Mouse (Mus musculus): Measurements from ENCODE around the gene Gm49321.

Gene Gm49321

DNA sequence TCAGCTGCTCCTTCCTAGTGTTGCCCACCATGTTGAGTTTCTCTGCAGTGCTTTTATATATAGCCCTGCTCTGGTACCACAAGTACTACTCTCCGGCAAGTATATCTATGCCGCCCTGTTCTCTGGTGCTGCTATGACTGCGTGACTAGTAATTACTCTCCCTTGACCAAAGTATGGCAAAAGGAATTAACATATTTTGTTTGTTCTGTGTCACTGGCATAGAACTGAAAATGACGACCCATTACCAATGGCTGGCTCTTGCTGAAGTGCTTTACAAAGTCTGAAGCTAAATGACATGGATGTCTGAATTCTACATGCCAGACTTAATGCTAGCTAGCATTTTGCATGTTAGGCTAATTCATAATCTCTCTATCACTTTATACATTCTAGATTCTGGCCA, 11.0 kb downstream of the Gm49321 start:
- no peak for DNase-seq (ENCODE audit: low spot score in 2 of 2)

DNA sequence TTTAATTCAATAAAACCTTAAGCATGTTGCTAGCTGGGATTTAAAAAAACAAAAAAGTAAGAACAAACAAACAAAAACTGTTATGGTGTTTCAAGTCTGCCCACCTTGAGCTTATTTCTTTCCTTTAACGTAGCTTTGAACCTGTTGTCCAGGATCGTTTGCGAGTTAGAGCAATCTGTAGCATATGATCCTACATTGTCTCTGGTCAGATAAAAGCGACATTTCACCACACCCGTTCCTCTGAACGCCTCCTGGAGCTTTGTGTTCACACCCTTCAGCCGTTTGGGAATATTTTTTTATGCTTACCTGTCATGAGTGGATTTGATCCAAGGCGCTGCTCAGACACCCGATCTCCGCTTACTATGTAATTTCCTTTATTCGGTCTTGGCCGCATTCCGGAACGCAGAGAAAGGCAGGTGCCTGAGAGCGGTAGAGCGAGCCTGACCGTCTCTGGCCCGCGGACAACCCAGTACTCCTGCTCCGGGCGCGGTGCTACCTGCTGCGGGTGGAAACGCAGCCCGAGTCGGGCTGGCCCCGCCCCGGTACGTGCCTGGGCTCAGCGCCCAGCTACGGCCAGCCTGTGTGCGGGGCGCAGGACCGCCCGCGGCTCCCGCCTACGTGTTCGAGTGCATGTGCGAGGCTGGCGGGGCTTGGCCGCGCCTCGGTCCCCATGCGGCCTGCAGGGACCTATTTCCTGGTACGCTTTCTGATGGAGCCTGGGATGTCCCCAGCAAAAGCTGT, 12.0 kb downstream of the Gm49321 start:
- peak; percentile 44 to 55 for DNase-seq (ENCODE audit: low spot score in 2 of 2)

DNA sequence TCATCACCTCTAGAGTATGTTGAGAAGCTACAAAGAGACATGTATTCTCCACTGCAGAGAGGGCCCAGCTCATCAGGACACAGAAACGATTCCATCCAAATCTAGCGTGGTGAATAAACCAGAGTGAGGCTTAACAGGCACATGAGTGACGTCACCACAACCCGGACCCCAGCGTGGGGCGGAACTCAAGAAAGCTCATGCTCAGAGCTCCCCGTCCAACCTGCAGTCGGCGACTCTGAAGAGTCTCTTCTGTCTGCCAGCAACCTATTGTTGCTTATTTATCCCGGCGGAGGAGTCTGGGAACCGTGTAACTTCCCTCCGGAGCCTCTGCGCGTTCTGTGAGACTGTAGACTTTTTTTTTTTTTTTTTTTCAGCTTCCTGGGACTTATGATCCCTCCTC, 15.4 kb downstream of the Gm49321 start:
- DNase-seq (ENCODE audit: low spot score in 2 of 2), result no peak

GRCm38 (mm10) chr12:73953420-73954186, 16.1 kb downstream of the Gm49321 start:
- no peak for DNase-seq (ENCODE audit: low spot score in 2 of 2)

DNA sequence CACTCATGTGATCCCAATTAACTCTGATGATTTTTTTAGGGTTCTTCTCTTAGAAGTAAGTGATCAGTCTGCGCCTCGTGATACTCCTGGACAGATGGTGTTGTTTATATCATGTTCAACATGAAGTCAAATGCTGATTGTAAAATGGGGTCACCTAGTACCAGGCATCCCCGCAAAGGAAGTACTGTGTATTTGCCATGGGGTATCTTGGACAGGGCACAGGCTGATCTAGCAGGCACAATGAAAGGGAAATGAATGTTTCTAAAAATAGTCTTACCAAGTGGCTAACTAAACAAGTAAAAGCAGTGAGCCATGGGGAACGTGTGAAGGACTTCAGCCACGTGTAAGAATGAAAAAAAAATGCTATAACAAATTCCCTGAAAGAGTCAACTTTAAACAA, 17.3 kb downstream of the Gm49321 start:
- DNase-seq (ENCODE audit: low spot score in 2 of 2), result no peak

- no peak for DNase-seq (ENCODE audit: low spot score in 2 of 2)
Observed at GRCm38 (mm10) chr12:73957676-73958075, 20.2 kb downstream of the Gm49321 start.

DNA sequence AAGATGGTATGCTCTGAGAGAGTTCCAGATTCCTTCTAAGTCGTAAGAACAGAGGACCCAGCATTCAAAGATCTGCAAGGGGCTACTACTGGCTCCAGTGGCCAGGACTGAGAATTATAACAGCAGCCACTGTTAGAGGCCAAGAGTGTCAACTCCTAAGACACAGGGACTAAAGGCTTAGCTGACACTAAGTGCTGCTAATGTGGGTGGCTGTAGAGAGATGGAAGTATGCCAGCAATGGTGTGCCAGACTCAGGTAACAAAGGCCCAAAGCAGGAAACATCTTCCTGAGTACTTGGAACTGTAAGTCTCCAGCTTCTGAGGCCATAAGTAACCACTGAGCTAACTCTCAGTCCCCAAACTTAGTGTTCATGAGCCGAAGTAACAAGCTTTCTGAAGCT, 21.4 kb downstream of the Gm49321 start:
- DNase-seq (ENCODE audit: low spot score in 2 of 2), result no peak

- peak; percentile 98 to 99 for DNase-seq (ENCODE audit: low spot score in 2 of 2)
Observed at GRCm38 (mm10) chr12:73964291-73965281, 27.1 kb downstream of the Gm49321 start, which contains the start of gene Snapc1. Gene Snapc1, plus strand, starts transcription at chr12:73964481.

DNA sequence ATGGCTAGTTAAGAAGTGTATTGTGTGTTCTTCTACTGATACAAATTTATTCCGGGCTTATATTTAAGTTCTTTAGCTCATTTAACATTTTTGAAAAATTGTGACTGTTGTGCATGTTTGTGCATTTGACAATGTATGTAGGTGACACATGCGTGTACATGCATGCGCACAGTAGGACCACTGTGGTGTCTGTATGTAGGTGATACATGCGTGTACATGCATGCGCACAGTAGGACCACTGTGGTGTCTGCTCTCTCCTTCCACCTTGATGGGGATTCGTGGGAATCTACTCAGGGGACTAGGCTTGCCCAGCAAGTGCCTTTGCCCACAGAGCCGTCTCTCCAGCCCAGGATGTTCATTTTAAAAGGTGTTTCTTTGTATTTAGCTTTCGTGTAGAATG, 31.7 kb downstream of the Gm49321 start:
- DNase-seq (ENCODE audit: low spot score in 2 of 2), result no peak

DNA sequence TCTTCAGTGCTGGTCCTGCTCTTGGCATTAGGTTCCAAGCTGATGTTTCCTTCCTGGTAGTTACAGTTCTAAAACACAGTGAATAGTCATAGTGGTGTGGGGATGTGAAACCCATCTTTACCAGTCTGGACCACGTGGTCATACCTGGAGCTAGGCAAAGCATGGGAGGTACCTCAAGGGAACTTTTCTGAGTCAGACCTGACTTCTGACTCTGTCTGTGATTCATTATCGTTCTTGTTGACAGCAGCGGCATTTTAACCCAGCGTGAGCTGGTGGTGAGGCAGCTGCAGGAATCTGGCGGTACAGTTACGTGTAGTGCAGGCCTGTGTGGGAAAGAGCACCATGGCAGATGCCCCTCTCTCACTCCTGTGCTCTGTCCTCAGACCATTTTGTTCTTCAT, 37.1 kb downstream of the Gm49321 start:
- DNase-seq (ENCODE audit: low spot score in 2 of 2), result no peak

DNA sequence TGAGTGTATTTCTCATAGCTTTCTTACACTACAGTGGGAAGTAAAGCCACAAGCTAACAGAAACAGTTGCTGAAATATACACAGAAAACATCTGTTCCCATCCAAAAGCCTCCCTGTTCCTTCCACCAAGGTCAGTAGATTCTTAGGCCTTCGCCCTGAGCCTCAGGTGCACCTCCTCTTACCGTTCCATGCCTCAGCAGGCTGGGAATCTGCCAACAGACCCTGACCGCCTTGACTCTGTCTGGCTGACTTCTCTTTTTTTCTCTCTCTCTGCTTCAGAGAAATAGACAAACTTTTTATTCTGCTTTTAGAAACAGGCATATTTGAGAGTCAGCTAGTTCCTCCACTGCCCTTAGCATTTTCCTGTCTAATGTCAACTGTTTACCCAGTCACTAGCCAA, 40.7 kb downstream of the Gm49321 start:
- DNase-seq (ENCODE audit: low spot score in 2 of 2), result no peak

GRCm38 (mm10) chr12:73979667-73980066, 42.2 kb downstream of the Gm49321 start:
- DNase-seq (ENCODE audit: low spot score in 2 of 2), result no peak

DNA sequence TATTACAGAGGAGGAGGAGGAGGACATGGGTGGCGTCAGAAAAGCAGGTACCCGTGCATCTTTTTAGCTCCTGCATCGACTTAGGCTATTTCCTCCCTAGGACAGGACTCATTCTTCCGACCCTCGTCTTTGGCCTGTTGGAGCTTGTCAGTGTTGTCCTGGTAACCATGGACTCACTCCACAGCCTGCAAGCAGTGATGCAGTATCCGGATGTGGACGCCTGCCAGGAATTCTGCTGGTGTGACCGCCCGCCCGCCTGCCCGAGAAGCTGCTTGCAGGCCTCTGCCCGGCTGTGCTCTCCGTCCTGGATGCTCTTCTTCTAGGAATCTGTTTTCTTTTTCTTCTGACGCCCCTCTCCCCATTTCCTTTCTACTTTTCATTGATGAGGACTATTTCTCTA, 45.1 kb downstream of the Gm49321 start:
- peak; percentile 83 to 86 for DNase-seq (ENCODE audit: low spot score in 2 of 2)

DNA sequence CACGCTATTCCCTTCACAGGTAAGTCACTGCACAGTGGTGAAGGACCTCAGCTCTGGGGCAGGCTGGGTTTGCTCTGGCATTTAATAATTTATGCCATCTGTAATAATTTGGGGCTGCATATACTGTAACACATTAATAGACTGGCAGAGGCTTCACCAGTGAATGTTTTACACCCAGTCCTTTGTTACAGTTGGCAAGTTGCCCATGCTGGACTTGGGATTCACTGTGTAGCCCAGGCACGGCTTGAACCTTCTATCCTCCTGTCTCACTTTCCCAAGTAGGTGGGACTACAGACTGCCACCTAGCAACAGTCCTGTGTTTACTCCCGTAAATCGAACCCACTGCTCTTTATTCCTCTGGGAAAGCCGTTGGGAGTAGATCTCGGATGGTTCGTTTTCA, 48.8 kb downstream of the Gm49321 start:
- no peak for DNase-seq (ENCODE audit: low spot score in 2 of 2)

DNA sequence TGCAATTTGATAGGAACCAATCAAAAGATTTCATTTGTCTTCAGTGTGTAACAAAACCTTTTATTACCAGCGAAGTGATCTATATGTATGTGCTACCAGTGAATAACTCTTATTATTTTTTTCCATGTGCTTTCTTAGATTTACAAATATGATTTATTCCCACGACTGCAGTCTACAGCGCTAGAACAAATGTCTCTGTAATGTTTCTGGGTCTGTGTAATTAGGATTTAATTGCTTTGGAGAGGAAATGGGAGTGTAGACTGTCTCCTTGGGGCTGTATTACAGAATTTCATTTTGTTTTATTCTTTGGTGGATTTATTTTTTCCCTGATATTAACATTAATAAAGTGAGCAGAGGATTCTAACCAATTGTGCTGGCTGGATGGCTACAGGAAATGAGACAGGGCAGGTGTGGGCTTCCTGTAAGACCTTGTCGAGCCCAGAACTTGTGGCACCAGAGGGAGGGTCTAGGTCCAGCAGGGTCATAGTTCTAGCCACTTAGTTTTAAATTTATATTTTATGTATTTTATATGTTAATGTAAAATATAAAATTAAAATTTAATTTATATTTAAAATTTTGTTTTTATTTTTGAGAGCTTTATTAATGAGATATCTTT, 51.0 kb downstream of the Gm49321 start:
- no peak for DNase-seq (ENCODE audit: low spot score in 2 of 2)

DNA sequence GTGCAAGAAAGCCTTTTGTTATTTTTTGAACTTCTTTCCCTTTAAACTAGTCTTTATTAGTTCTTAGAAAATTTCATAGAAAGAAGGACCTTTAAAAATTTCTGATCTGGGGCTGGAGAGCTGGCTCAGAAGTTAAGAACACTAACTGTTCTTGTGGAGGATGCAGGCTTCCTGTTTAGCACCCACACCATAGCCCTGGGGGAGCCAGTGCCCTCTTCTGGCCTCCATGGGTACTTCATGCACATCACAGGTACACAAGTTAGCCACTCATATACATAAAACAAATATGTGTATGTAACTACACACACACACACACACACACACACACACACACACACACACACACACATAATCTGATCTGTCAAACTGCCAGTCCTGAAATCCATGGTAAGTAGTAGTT, 52.1 kb downstream of the Gm49321 start:
- peak in 1 of 2 experiments; percentile 34 for DNase-seq (ENCODE audit: low spot score in 2 of 2)

GRCm38 (mm10) chr12:73996906-73997296, 59.4 kb downstream of the Gm49321 start:
- DNase-seq (ENCODE audit: low spot score in 2 of 2), result peak; percentile 48 to 62

DNA sequence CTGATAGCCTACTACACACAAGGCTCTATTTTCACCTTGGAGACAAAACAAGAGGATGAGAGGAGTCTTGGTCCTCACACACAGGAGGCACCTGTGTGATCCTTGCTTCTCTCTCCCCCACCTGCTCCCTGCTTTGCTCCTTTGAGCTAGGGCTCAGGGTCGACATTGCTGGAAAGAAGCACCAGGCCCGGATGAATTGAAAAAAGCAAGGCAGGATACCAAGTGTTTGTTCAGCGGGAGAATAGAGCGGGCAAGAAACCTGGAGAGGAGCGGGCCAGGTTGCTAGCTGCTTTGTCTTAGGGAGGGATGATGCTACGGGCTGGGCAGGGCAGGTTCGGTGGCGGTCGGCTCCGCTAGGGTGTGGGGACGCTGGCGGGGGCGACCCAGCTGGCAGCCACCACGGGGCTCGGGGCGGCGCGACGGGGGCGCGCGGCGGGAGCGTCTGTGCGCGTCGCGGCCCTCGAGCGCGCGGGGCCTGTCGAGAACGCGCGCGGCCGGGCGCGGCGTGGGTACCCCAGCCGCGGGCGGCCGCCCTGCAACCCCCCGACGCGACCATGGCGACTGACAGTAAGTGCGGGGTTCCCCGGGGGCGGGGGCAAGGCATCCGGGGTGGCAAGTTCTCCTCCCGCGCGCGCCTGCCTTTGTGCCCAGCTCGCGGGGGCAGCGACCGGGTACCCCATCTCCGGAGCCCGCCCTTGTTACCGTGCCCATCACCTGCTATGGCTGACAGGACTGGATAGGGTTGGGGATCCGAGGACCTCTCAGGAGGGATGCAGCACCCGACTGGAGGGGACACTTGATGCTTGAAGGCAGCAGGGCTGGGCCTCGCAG, 60.1 kb downstream of the Gm49321 start, which contains the start of gene Syt16:
Gene Syt16, plus strand, starts transcription at position 365 of the 831 bp plus-strand sequence.
- DNase-seq (ENCODE audit: low spot score in 2 of 2), result peak; percentile 57 to 67

GRCm38 (mm10) chr12:73998128-73998456, 60.6 kb downstream of the Gm49321 start:
- DNase-seq (ENCODE audit: low spot score in 2 of 2), result peak; percentile 22 to 48

GRCm38 (mm10) chr12:74002449-74002848, 65.0 kb downstream of the Gm49321 start:
- no peak for DNase-seq (ENCODE audit: low spot score in 2 of 2)
